Mouse (Mus musculus) ES-E14 (cell line): ENCODE data around the gene Etd.
"Not testable (repeated sequence)": the region's sequence is repeated elsewhere in the genome, so short reads cannot be mapped to it uniquely, and the experiment has no call there.

Experiments
- CHD2 ChIP-seq: IDR thresholded peaks from 2 replicates; pipeline ENCODE4 v1.6.1; 2014; ENCODE audit warnings: mild to moderate bottlenecking, low read depth, low read length, inconsistent platforms
- HCFC1 ChIP-seq: IDR thresholded peaks from 2 replicates; pipeline ENCODE4 v1.6.1; 2012; ENCODE audit warnings: low read length, inconsistent platforms, borderline replicate concordance; ENCODE audit not compliant: insufficient read depth
- ZC3H11A ChIP-seq: IDR thresholded peaks from 2 replicates; pipeline ENCODE4 v1.6.1; 2012; ENCODE audit warnings: low read depth, mild to moderate bottlenecking, inconsistent platforms, low read length, borderline replicate concordance

DNA sequence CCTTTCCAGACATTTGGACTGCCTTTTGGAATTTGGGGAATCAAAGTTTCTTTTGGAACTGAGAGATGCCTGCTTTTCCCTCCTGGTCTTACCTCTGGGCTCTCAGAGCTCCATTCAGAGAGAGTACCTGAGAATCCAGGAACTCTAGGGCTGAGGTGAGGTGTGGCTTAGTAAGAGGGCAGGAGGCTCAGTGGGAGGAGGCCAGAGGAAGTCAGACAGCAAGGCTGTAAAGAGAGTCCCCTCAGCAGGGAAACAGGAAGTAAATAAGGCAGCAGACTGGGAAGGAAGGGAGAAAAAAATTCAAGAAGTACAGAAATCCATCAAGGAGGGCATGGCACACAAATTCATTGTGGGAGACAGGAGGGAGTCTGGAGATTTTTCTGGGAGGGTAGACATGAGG, 29.5 kb downstream of the Etd start:
- TF ChIP-seq HCFC1, CHD2, ZC3H11A: not testable (repeated sequence)
